Mouse (Mus musculus): ENCODE measurements around the gene Arpp19. TPM values are rescaled to one million over a fixed set of nuclear protein-coding genes. Genes with fewer than 3 reads are reported as not detected.

Arpp19 gene
- 365 and 384 TPM in 2 replicates for polyA plus RNA-seq (2016; fragmentation: Nextera tagmentation; extraction: Ambion mirVana)

- no peaks in the 10 kb centered on the region for H3K9me3 ChIP-seq
- peak within 1 kb of the TSS; percentile 60 for H3K4me2 ChIP-seq
- no peaks in the 10 kb centered on the region for H3K27me3 ChIP-seq
- peak within 1 kb of the TSS; percentile 96 for H3K4me3 ChIP-seq (replicated peaks)
- peak within 1 kb of the TSS; percentile 76 for H3K27ac ChIP-seq
- ATAC-seq (ENCODE audit: insufficient number of reproducible peaks, insufficient read depth, low FRiP score, low TSS enrichment, low read depth), result peak; percentile 96
- H3K36me3 ChIP-seq, result peaks cover 7% of the 10 kb centered on the region; the same call in 1 of the 2 replicates
- peak within 1 kb of the TSS; percentile 94 for H3K9ac ChIP-seq (replicated peaks)
- H3K4me1 ChIP-seq (replicated peaks), result peaks cover 5% of the 10 kb centered on the region; the same call in 1 of the 2 replicates
- under 1% methylated on average over 71 of the region's 73 CpGs for WGBS
Measured at GRCm38 (mm10) chr9:75037451-75038356, at the start of gene Arpp19. Arpp19 (plus strand) TSS chr9:75037614.

DNA sequence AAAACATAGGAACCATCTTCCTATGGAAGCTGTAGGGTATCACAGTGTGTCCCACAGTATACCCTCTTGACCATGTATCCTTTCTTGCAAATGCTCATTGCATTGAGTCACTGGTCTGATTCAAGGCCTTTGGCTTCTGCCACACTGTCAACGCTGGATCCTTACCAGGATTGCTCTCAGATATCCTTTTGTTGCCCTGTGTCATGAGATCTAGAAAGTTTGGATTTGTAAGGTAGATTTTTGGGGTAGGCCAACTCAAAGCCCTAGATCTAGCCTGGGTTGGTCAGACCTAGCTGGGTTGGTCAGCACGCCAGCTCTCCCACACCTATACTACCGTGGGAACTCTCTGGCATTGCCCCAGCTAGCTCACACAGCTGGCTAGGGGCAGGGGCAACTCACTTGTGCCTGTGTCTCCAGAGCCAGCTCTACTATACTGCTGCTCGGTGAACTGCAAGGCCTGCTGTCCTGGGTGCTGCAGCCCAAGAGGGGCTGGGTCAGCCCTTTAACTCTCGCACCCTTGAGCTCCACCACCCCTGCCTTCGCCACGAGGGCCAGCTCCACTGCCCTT, 48.4 kb upstream of the Arpp19 start:
- Histone ChIP-seq H3K4me2 (no peak overlapping the region), H3K9me3 (no peaks in the 10 kb centered on the region), H3K9ac (replicated peaks) (no peak overlapping the region), H3K27me3 (no peaks in the 10 kb centered on the region), H3K4me1 (replicated peaks) (peaks cover 11% of the 10 kb centered on the region), H3K27ac (no peak overlapping the region), H3K4me3 (replicated peaks) (no peak overlapping the region), H3K36me3 (no peaks in the 10 kb centered on the region)
- no peak for ATAC-seq (ENCODE audit: insufficient number of reproducible peaks, insufficient read depth, low FRiP score, low TSS enrichment, low read depth)
- 85% methylated on average over 7 of the region's 7 CpGs for WGBS

- Histone ChIP-seq H3K27me3 (no peaks in the 10 kb centered on the region), H3K4me2 (no peak overlapping the region), H3K27ac (no peak overlapping the region), H3K4me3 (replicated peaks) (no peak overlapping the region), H3K9ac (replicated peaks) (no peak overlapping the region), H3K9me3 (no peaks in the 10 kb centered on the region), H3K36me3 (no peaks in the 10 kb centered on the region), H3K4me1 (replicated peaks) (peaks cover 11% of the 10 kb centered on the region)
- WGBS, result 82% methylated on average over 2 of the region's 2 CpGs
- ATAC-seq (ENCODE audit: insufficient number of reproducible peaks, insufficient read depth, low FRiP score, low TSS enrichment, low read depth), result no peak
Measured at GRCm38 (mm10) chr9:74989990-74990389, 47.4 kb upstream of the Arpp19 start.

DNA sequence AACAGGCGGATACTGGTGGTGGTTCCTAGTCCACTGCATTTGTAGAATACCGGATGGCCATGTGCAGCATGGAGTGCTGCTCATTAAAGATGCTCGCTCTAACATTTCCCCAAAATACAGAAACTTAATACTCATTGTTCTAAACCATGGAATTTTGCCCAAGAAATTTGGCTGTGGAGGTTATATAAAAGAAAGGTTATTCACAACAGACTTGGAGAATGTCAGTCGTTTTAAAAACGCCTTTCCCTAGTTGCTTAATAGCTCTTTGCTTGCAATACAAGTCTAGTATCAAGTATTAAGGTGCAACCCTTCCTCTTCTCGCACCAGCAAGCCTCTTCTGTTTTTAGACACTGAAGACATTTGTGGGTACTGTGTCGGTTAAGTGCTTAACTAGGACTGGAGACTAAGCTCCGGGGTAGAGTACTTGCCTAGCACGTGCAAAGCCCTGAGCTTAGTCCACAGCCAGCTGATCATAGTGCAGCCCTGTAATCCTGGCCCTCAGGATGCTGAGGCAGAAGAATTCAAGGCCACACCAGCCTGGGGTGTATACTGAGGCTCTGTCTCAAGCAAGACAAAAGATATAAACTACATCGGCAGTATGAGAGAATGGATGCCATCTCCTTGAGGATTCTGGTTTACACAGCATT, 42.7 kb upstream of the Arpp19 start:
- no peak overlapping the region for H3K4me3 ChIP-seq (replicated peaks)
- 85% methylated on average over 10 of the region's 10 CpGs for WGBS
- H3K27ac ChIP-seq, result no peak overlapping the region
- no peak for ATAC-seq (ENCODE audit: insufficient number of reproducible peaks, insufficient read depth, low FRiP score, low TSS enrichment, low read depth)
- H3K36me3 ChIP-seq, result no peaks in the 10 kb centered on the region
- H3K9ac ChIP-seq (replicated peaks), result no peak overlapping the region
- no peaks in the 10 kb centered on the region for H3K27me3 ChIP-seq
- H3K4me1 ChIP-seq (replicated peaks), result no peaks in the 10 kb centered on the region
- H3K4me2 ChIP-seq, result no peak overlapping the region
- H3K9me3 ChIP-seq, result no peaks in the 10 kb centered on the region

DNA sequence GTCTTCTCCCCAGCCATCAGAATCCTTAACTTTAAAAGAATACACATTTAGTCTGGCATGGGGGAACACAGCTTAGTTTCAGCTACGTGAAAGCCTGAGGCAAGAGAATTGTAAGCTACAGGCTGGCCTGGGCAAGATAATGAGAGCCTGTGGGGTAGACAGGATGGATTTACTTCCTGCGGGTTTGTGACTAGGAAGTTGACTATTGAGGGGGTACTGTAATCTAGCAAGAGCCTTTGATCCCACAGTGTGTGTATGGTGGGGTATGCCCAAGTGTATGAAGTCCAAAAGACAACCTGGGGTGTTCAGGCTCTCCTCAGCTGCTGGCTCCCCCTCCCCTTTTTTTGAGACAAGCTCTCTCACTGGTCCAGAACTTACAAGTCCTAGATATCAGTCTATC, 41.1 kb upstream of the Arpp19 start:
- no peak for ATAC-seq (ENCODE audit: insufficient number of reproducible peaks, insufficient read depth, low FRiP score, low TSS enrichment, low read depth)
- 46% methylated on average over 2 of the region's 2 CpGs for WGBS
- H3K9me3 ChIP-seq, result no peaks in the 10 kb centered on the region

GRCm38 (mm10) chr9:74997976-74998375, 39.4 kb upstream of the Arpp19 start:
- H3K9ac ChIP-seq (replicated peaks), result no peak overlapping the region
- ATAC-seq (ENCODE audit: insufficient number of reproducible peaks, insufficient read depth, low FRiP score, low TSS enrichment, low read depth), result no peak
- no peak overlapping the region for H3K4me3 ChIP-seq (replicated peaks)
- H3K27ac ChIP-seq, result no peak overlapping the region
- no peaks in the 10 kb centered on the region for H3K9me3 ChIP-seq
- H3K4me2 ChIP-seq, result no peak overlapping the region
- no peaks in the 10 kb centered on the region for H3K4me1 ChIP-seq (replicated peaks)
- no peaks in the 10 kb centered on the region for H3K27me3 ChIP-seq
- H3K36me3 ChIP-seq, result no peaks in the 10 kb centered on the region

More for the DNA sequence above, 41.1 kb upstream of the Arpp19 start:
- H3K36me3 ChIP-seq, result no peaks in the 10 kb centered on the region
- H3K27ac ChIP-seq, result no peak overlapping the region
- H3K4me3 ChIP-seq (replicated peaks), result no peak overlapping the region
- no peak overlapping the region for H3K4me2 ChIP-seq
- no peak overlapping the region for H3K9ac ChIP-seq (replicated peaks)
- no peaks in the 10 kb centered on the region for H3K4me1 ChIP-seq (replicated peaks)
- H3K27me3 ChIP-seq, result no peaks in the 10 kb centered on the region

- Histone ChIP-seq H3K4me2 (no peak overlapping the region), H3K4me1 (replicated peaks) (no peaks in the 10 kb centered on the region), H3K27ac (no peak overlapping the region; the same call in 1 of the 2 replicates), H3K9ac (replicated peaks) (no peak overlapping the region), H3K4me3 (replicated peaks) (no peak overlapping the region), H3K27me3 (no peaks in the 10 kb centered on the region), H3K9me3 (no peaks in the 10 kb centered on the region), H3K36me3 (peaks cover 4% of the 10 kb centered on the region; the same call in 1 of the 2 replicates)
- ATAC-seq (ENCODE audit: insufficient number of reproducible peaks, insufficient read depth, low FRiP score, low TSS enrichment, low read depth), result no peak
- WGBS, result 83% methylated on average over 6 of the region's 6 CpGs
Measured at GRCm38 (mm10) chr9:75001006-75001405, 36.4 kb upstream of the Arpp19 start.

DNA sequence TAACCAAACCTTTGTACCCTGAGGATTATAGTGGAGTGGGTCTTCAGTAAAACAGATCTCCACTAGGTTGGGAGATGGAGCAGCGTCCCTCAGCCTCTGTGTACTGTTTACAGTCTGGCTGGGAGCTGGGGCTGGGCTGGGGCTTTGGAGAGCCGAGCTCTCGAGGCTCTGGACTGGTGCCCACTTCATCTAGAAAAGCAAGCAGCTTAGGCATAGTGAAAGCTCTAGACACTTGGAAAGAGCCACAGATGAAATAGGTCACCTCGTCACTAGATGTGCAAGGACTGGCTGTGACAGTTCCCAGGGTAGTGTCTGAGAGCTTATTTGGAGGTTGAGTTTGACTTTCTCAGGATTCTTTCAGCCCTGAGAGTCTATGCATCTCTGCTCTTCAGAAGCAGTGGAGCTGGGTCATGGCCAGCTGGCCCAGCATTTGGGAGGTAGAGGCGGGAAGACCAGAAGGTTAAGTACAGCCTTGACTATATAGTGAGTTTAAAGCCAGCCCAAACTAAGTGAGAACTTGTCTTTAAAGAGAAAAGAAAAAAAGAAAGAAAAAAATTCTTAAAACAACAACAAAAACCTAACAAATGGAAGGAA, 35.7 kb upstream of the Arpp19 start:
- no peak for ATAC-seq (ENCODE audit: insufficient number of reproducible peaks, insufficient read depth, low FRiP score, low TSS enrichment, low read depth)
- 78% methylated on average over 5 of the region's 5 CpGs for WGBS
- Histone ChIP-seq H3K36me3 (peaks cover 11% of the 10 kb centered on the region), H3K27me3 (no peaks in the 10 kb centered on the region), H3K4me3 (replicated peaks) (no peak overlapping the region), H3K4me1 (replicated peaks) (no peaks in the 10 kb centered on the region), H3K9ac (replicated peaks) (no peak overlapping the region), H3K27ac (no peak overlapping the region), H3K4me2 (no peak overlapping the region), H3K9me3 (no peaks in the 10 kb centered on the region)

DNA sequence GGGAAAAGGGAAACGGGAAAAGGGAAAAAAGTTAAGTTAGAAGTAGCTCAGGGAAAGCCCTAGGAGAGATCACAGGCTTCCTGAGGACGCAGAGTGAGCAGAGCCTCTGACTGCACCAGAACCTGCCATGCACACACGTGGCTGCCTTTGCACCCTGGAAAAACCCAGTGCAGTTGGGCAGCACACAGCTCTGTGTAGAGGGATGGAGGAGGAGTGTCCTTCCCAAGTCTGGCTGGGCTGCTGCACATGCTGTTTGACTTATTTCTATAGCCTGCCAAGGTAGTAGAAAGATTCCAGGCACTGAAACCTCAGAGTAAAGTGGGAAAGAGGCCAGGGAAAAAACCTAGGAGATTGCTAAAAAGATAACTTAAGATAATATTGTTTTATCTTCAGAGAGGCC, 35.2 kb upstream of the Arpp19 start:
- no peak overlapping the region for H3K27ac ChIP-seq
- no peaks in the 10 kb centered on the region for H3K4me1 ChIP-seq (replicated peaks)
- H3K9ac ChIP-seq (replicated peaks), result no peak overlapping the region
- ATAC-seq (ENCODE audit: insufficient number of reproducible peaks, insufficient read depth, low FRiP score, low TSS enrichment, low read depth), result no peak
- no peak overlapping the region for H3K4me2 ChIP-seq
- WGBS, result 60% methylated on average over 3 of the region's 3 CpGs
- no peaks in the 10 kb centered on the region for H3K27me3 ChIP-seq
- no peaks in the 10 kb centered on the region for H3K9me3 ChIP-seq
- peaks cover 14% of the 10 kb centered on the region for H3K36me3 ChIP-seq
- H3K4me3 ChIP-seq (replicated peaks), result no peak overlapping the region

DNA sequence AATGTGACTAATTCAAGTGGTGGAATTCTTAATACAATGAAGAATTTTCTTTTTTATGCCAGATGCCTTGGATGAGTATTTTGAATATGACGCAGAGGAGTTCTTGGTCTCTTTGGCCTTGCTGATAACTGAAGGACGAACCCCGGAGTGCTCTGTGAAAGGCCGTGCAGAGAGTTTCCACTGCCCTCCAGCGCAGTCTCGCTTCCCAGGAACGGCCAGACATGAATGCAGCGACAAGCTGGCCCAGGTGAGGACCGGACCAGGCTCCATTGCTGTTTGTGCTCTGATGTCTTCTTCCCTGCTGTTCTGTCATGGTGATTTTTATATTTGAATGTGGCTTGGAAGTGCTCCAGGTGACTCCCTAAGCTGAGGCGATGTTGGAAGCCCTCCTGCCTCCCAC, 33.2 kb upstream of the Arpp19 start:
- Histone ChIP-seq H3K9ac (replicated peaks) (no peak overlapping the region), H3K4me3 (replicated peaks) (no peak overlapping the region), H3K27ac (no peak overlapping the region), H3K4me2 (no peak overlapping the region), H3K9me3 (no peaks in the 10 kb centered on the region), H3K4me1 (replicated peaks) (no peaks in the 10 kb centered on the region), H3K36me3 (peaks cover 22% of the 10 kb centered on the region), H3K27me3 (no peaks in the 10 kb centered on the region)
- WGBS, result 95% methylated on average over 10 of the region's 10 CpGs
- ATAC-seq (ENCODE audit: insufficient number of reproducible peaks, insufficient read depth, low FRiP score, low TSS enrichment, low read depth), result no peak

DNA sequence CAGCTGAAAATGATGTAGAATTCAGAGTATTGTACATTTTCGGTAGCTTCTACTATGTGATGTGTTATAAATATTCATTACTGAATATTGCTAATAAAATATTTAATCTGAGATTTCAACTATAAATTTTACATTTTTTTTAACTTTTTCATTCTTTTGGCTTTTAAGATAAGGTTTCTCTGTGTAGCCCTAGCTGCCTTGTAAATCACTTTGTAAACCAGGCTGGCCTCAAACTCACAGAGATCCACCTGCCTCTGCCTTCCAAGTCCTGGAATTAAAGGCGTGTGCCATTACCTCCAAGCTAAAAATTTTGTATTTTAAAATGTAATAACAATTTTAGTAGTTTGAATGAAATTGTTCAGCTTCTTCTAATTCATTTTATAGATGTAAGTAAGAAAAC, 20.8 kb upstream of the Arpp19 start:
- no peaks in the 10 kb centered on the region for H3K4me1 ChIP-seq (replicated peaks)
- 97% methylated on average over 2 of the region's 2 CpGs for WGBS
- H3K4me2 ChIP-seq, result no peak overlapping the region
- no peak overlapping the region for H3K9ac ChIP-seq (replicated peaks)
- no peak overlapping the region for H3K4me3 ChIP-seq (replicated peaks)
- no peak for ATAC-seq (ENCODE audit: insufficient number of reproducible peaks, insufficient read depth, low FRiP score, low TSS enrichment, low read depth)
- peaks cover 27% of the 10 kb centered on the region for H3K36me3 ChIP-seq
- no peaks in the 10 kb centered on the region for H3K9me3 ChIP-seq
- H3K27me3 ChIP-seq, result no peaks in the 10 kb centered on the region
- no peak overlapping the region for H3K27ac ChIP-seq
